Mouse (Mus musculus) cerebellum, postnatal 36 days (tissue): ENCODE results near the gene Cmya5.
"Not testable (repeated sequence)": the region's sequence is repeated elsewhere in the genome, so short reads cannot be mapped to it uniquely, and the experiment has no call there.

Experiments
- DNase-seq, 2 experiments: peaks; one replicate each; pipeline ENCODE4 v3.0.0; 2021 to 2022; ENCODE audit warnings: mixed read lengths in 2 of 2

Gene Cmya5

DNA sequence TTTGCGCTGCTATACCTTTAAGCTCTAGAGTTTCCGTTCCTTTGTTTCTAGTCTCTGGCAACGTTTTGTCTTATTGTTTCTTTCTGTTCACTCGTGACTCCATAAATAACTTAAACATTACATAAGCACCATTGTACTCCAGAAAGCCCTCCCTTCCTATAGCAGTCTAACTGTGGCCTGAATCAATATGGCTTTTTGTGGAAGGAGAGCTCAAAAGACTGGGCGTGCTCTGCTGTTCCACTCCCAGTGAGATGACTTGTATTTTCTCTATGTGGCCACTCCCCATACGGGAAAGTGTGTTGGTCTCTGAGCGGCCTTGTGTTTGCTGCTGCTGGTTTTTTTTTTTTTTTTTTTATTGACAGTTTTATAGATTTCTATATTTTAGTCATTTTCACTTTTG, 27.3 kb downstream of the Cmya5 start:
- DNase-seq, result no peak

DNA sequence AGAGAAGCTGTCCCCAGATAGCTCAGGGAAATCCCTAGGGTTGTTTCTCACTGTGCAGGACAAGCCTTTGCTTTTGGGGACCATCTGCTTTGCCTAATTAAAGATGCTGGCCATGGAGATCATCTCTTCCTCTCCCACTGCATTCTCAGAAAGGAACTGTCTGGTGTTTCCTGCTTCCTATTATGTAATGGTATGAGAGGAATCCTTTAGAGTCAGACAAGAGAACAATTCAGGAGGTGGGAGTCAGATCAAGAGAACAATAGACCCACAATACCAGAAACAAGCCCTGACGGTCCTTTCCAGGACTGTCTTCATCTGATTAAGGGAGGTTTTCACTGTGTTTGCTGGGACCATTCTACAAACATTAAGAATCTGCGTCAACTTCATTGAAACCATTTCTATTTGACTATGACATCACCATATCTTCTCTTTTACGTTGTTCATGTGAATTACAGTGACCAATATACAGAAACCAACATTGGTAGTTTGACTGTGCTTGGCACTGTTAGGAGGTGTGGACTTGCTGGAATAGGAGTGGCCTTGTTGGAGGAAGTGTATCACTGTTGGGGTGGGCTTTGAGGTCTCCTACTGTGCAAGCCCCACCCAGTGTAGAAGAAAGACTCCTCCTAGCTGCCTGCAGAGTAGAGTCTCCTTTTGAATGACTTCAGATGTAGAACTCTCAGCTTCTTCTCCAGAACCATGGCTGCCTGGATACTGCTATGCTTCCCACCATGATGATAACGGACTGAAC, 42.0 kb downstream of the Cmya5 start:
- DNase-seq, result no peak

DNA sequence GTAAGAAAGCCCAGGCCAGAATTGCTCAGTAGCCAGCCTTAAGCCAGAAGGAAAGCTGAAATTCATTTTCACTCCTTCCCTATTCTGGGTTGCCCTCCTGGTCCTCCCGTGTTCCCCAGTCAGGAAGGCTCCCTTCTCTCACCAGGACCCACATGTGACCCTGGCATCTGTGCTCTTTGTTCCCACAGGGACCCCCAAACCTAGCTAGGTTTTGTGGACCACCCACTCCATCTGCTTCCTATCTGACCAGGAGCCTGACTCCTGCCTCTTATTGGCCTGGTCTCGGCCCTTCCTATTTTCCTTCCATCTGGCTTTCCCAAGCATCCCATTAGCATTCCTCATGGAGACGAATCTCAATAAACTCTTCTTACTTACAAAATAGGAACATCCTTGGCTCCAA, 45.9 kb downstream of the Cmya5 start:
- no peak for DNase-seq

DNA sequence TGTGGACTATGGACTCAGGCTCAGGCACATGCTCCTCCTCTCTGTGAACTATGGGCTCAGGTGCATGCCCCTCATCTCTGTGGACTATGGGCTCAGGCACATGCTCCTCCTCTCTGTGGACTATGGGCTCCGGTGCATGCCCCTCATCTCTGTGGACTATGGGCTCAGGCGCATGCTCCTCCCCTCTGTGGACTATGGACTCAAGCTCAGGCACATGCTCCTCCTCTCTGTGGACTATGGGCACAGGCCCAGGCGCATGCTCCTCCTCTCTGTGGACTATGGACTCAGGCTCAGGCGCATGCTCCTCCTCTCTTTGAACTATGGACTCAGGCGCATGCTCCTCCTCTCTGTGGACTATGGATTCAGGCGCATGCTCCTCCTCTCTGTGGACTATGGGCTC, 47.9 kb downstream of the Cmya5 start:
- no peak for DNase-seq

DNA sequence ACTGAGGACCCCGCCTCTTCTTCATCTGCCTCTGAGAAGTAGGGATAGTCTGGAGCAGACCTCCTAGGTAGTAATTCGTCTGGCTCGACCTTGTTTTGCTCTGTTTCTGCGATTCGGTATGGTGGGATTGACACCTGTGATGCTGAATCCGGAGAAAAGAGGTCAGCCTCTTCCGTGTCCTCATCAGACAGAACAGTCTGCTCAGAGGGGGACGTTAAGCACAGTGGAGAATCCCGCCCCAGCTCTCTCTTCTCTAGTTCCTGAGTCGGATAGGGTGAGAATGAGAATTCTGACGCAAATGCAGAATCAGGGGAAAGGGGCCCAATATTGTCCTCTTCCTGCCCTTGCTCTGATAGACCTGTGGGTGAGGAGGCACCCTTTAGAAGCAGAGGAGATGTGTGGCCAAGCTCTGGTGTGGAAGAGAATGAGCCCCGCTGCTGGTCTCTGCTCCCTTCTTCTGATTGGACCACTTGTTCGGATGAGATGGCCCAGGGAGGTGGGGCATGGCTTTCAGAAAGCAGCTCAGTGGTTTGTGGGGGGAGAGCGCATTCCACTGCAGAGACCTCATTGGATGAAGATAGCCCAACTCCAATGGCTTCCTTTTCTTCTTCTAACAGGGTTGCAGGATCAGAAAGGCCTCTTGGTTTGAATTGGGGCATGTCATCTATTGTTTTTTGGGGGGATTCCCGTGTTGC, 49.3 kb downstream of the Cmya5 start:
- no peak for DNase-seq

DNA sequence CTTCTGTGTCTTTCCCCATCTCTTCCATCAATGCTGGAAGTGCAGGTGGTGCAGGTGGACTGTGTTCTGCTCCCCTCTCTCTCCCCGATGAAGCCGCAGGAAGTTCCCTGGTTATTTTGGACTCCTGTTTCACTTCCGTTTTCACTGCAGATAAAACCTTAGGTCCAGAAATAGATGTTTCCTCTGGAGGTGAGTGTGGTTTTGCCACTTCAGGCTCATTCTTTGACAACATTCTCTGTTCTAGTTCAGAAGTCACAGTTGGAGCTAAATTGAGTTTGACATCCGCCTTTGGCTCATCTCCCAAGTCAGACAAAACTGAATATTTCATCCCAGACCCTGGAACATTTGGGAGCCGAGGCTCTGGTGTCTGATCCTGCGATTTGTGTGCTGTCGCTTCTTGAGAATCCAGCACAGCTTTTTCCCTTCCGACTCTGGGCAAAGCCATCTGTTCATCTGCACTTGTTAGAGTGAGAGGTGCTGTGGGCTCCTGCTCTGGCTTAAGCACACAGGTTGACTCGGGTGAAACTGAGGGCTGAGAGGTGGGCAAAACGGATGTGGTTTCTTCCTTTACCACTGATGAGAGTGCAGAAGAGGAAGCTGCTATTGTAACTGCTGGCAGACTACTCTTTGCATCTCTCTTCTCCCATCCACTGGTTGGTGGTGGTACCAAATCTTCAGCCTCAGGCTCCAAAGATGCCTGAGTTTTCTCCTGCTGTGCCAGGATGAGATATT, 50.2 kb downstream of the Cmya5 start:
- peak in 1 of 2 experiments; percentile 40 for DNase-seq

DNA sequence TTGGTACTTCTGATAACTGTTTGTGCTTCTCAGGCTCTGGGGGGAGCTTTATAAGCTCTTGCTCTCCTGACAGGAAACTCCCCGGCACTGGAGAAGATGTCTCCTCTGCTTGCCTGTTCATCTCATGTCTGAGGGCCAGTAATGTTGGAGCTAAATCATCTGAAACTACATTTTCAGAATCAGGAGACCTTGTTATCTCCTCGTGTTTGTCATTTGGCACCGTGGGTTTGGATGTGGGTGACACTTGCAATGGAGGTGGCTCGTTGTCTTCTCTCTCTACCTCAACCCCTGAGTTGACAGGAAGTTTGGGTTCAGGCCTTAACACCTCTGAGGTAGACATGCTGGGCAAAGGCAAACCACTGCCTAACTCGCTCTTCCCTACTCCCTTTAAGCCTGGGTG, 50.8 kb downstream of the Cmya5 start:
- DNase-seq, result no peak

DNA sequence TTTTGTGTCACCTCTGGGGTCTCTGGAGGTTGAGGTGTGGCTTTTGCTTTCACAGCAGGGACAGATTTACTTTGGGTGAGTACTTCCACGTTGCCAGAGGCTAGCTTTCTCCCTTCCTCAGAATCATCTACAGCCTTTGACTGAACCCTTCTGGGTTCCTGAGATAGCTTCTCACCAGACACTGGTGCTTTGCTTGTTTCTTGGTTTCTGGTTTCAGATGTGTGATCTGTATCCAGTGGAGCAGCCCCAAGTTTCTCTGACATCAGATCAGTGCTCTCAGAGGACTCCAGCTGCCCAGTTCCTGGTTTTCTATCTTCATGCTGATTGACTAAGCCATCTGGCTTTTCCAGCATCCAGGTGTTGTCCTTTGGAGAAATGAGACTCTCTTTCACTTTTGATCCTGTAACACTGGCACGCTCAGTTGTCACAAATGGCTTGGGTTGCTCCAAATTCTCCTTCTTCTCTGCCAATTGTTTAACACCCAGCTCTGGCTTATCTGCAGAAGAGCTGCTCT, 51.6 kb downstream of the Cmya5 start:
- no peak for DNase-seq

DNA sequence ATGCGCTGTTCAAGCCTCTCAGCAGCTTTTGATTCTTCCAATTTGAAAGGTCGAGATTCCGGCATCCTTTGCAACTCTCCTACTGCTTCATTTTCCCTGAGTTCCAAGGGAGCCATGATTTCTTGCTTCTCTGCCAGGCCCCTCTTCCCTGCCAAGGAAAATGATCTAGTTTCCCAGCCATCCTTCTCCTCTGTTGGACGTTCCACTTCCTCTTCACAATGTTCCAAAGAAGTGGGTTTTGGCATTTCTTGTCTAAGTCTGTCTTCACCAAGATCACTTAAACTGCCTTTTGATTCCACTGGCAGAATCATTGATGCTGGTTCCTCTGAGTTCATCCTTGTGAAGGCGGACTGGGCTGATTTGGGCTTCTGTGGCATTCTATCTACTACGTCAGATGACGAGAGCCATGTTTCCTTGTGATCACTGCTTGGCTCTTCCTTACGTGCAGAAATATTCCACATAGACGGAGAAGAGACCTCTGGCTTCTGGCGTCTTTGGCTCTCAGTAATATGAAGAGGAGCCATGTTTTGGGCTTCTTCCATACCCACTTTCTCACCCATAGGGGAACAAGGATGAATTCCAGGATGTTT, 52.6 kb downstream of the Cmya5 start:
- DNase-seq, result peak in 1 of 2 experiments; percentile 47

DNA sequence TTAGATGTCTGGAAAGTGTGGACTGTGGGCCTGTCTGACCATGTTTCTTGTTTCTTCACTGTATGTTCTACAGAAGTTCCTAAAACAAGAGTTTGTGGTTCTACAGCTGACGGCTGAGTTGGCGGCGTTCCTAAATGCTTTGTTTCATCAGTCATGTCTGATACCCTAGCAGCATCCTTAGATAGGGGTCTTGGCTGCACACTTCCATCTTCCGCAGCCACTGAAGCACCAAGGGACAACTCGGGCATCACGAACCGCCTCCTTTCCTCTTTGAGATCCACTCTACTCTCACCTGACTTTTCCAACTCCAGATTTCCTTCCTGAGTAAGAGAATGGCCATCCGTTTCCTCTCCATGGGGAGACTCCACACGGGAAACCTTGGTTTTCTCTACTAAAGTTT, 53.3 kb downstream of the Cmya5 start:
- peak in 1 of 2 experiments; percentile 10 for DNase-seq

DNA sequence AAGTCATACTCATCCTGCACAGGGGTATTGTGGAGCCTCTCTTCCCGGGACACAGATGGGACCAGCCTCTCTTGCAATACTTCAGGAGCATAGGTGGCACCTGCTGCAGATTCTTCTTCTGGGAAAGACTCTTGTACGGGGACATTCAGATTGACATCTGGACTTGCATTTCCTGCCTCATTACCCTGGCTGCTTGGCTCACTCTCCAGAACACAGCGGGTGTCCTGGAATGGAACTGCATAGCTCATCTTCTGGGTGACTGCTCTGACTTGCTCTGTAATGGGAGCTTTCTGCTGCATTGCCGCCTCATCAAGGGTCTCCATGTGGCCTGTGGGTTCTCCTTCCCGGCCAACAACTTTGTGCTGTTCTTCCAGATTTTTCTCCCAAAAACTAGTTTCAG, 55.0 kb downstream of the Cmya5 start:
- DNase-seq, result peak; percentile 57 to 63

DNA sequence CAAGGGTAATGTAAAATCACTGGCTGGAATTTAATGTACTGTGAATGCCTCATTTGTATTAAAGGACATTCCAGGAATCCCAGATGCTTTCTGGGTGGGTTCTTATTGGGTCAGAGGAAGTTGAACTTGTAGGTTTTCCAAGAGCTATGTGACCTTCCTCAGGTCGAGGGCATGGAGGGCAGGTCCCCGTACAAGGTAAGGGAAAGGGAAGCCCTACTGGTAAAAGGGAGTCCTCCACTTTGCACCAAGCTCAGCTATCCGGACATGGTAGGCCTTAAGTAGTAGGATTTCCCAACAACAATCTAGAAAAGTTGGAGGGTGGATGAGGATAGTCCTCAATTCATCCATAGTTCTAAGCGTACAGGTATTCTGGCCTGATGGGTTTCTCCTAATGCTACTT, 58.8 kb downstream of the Cmya5 start:
- no peak for DNase-seq

DNA sequence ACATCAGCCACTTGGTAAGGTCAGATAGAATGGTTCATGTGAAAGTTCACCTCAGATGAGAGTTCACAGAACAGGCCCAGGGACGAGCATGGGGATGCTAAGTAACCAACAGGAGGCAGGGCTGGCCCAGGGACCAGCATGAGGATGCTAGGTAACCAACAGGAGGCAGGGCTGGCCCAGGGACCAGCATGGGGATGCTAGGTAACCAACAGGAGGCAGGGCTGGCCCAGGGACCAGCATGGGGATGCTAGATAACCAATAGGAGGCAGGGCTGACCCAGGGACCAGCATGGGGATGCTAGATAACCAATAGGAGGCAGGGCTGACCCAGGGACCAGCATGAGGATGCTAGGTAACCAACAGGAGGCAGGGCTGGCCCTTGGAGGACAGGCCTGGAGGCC, 62.2 kb downstream of the Cmya5 start:
- DNase-seq, result not testable (repeated sequence)

DNA sequence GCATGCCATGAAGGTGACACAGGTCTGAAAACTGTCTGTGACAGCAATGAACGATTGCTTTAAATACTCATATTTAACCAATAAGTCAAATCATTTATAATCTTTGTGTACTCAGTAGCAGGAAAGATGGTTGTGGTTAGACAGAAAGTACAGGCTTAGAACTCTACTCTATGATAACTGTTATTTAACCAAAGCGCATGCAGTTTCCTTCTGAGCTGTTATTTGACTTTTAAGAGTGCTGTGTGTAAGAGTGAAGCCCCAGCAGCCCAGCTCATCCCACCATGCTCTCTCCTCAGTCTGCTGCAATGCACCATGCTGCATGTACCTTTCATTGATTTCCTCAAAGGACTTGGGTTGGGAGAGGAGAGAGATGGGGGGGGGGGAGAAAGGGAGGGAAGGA, 63.7 kb downstream of the Cmya5 start:
- DNase-seq, result no peak

DNA sequence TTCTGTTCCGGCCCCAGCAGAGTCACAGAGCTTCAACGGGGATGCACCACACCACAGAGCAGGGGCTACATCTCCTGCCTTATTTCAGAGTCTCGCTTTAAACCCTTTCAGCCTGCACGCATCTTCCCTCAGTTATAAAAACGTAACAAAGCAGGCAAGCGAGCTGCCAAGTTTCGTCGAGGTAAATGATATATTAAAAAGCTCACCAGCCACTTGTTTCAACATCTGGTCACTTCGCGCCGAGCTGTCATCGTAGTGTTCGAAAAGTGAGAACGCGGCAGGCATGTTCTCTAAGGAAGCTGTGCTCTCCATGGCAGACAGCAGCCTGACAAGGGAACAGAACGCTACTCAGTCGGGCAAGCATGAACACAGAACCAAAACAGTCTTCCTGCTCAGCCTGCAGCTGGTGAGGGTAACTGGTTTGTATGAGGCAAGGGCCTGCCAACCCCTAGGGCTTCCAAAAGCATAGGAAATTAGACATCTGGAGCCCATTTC, 70.3 kb downstream of the Cmya5 start:
- DNase-seq, result peak in 1 of 2 experiments; percentile 7

DNA sequence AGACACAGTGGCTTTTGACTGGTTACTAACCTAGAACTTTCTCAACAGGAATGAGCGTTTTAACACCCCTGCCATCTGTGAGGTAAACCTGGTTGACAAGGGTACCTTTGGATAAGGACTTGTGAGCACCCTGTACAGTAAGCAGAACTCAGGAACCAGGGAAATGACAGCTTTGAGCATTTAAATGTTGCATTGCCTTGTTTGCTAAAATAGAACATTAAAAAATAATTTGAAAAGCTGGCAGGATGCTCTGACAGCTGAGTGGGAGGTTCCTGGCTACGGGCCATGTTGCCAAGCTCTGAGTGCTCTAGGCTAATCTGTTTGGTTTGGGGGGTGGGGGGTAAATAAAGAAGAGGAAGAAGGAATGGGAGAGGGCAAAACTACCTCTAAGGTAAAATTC, 70.9 kb downstream of the Cmya5 start:
- peak; percentile 47 to 49 for DNase-seq

DNA sequence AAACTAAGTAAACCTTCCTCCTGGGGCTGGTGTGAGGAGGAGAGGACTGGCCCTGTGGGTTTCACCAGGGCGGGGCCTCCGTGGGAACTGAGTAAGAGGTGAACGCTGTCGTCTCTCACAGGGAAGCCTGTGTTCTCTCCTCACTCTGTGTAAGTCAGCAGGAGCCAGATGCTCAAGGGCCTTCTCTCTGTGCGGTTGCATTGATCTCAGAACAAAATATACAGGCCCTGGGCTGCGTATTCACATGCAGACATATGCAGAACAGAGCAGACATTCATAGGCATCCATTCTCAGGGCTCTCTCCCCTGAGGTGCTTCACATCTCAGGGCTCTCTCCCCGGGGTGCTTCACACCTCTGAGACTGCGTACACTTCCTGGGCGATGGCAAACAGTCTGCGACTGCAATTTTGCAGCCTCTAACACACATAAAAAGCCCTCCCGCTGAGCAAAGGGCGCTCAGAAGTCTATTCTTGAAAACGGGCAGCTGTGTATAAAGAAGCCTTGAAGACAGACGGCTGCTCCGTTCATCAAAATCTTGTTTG, 71.6 kb downstream of the Cmya5 start:
- DNase-seq, result peak in 1 of 2 experiments; percentile 9

DNA sequence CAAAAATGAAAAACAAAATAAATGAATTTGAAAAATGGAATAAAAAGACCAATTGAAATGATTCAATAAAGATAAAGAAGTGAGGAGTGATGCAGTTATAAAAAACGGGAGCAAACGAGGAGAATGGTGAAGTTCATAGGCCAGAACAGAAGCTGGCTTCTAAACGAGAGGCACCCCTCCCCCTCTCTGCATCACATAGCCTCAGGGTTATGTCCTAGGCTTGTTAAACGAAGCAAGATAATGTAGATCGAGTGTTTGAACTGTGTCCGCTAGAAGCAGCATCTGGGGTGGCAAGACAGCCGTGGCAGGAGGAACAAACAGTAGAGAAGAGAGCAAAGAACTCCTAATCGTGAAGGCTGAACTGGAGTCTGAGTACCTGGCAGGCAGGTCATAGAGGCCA, 74.1 kb downstream of the Cmya5 start:
- no peak for DNase-seq

DNA sequence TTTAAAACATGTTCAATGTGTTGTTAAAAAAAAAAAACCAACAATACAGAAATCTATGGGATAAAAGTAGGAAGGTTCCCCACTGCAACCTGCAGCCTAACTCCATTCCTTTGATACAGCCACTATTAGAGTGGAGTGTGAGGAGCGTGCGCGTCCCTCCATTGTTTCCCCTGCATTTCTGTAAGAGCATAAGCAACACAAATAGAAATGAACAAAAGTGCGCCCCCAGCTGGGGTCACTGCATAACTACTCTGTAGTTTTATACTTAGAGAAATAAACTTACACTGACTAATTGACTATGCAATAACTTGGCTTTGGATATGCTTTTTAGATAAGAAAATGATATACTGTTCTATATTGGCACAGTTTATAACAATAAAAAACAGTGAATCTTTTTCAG, 75.0 kb downstream of the Cmya5 start:
- DNase-seq, result no peak

DNA sequence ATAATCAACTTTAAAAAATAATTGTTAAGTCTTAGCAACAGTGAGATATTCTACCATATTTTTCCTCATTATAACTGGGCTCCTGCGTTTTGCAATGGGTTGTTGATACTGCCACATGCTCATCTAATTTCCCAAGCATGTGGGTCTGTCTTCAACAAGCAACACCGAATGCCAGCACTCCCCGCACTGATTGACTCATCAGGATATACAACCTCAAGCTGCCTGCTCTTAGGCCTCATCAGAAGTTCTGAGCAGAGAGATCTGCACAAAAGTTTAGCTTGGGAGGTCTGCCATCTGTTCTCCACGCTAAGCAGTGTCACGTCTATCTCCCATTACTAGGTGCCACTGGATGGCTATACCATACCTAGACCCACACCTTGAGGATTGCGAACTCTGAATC, 76.2 kb downstream of the Cmya5 start:
- DNase-seq, result no peak

DNA sequence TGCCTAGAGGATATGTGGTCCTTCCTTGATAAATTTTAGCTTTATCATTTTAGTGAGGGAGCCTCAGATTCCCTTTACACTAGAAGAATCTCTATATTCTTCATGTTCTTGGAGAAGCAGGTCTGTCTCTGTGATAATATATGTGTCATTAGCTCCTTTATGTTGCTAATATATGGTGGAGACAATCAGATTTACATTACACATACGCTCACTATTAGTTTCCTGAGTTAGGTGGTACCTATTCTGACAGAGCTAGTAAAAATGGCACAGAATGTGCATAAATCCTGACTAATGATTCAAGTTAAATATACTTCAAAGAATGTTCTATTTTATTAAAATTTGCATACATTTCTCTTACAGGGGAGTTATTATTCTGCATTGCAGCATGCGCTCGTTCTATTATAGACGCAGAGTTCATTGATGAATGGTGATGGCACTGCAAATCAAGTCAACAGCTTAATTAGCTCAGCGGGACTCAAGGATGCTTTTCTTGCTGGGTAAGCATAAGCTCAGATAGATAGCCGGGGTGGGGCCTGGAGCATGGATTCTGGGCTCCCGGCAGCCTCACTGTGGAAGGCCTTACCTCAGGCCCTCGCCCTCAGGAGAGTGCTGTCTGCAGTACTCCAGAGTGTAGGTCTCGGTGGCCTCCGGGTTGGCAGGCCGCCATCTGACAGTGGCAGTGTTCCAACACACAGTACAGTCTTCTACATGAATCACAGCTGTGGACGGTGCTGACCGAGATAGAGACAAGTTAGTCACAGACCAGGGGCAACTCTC, 81.5 kb downstream of the Cmya5 start:
- peak; percentile 57 to 63 for DNase-seq

DNA sequence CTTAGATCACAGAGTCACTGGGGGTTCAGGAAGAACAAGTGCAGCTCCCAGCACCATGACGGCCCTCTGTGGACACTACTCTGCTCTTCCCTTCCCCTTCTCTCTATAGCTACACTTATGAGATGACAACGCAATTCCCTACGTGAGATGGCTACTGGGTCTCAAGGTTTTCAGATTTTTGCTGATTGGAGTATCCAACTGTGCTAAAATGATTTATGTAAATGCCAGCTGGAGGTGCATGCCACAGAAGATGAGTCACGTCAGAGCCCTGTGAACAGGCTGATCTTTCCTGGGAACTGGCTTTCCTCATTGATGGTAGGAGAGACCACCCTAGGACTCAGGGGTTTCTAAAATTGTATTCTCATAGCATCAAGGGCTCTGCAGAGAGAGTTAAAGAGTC, 83.2 kb downstream of the Cmya5 start:
- no peak for DNase-seq
